Mouse (Mus musculus) midbrain, embryonic 12.5 days (tissue): ENCODE measurements around the gene Zfp324. TPM values are rescaled to one million over a fixed set of nuclear protein-coding genes. Genes with fewer than 3 reads are reported as not detected.
"Not testable (repeated sequence)": the region's sequence is repeated elsewhere in the genome, so short reads cannot be mapped to it uniquely, and the experiment has no call there.

Source experiments
- ATAC-seq: fragments of 200-750 bp; cut with Nextera tagmentation; 2 replicates; pipeline ENCODE4 v1.8.0; 2017; ENCODE audit warnings: low read depth, moderate TSS enrichment, moderate library complexity; ENCODE audit not compliant: low FRiP score
- H3K27ac ChIP-seq: fragments of 300-500 bp; sonication (generic); replicated peaks from 2 replicates; pipeline ENCODE4 v1.5.1; 2016; ENCODE audit warnings: mild to moderate bottlenecking
- H3K27me3 ChIP-seq: fragments of 300-500 bp; sonication (generic); 2 replicates; pipeline ENCODE4 v1.6.1; 2016; ENCODE audit warnings: mild to moderate bottlenecking
- H3K36me3 ChIP-seq: fragments of 300-500 bp; sonication (generic); 2 replicates; pipeline ENCODE4 v1.6.1; 2016
- H3K4me1 ChIP-seq: fragments of 300-500 bp; sonication (generic); 2 replicates; pipeline ENCODE4 v1.6.1; 2016
- H3K4me2 ChIP-seq: fragments of 300-500 bp; sonication (generic); replicated peaks from 2 replicates; pipeline ENCODE4 v1.6.1; 2016; ENCODE audit warnings: mild to moderate bottlenecking, moderate library complexity
- H3K4me3 ChIP-seq: fragments of 300-500 bp; sonication (generic); 2 replicates; pipeline ENCODE4 v1.5.1; 2016; ENCODE audit warnings: mild to moderate bottlenecking
- H3K9ac ChIP-seq: fragments of 300-500 bp; sonication (generic); replicated peaks from 2 replicates; pipeline ENCODE4 v1.6.1; 2016; ENCODE audit warnings: mild to moderate bottlenecking, moderate library complexity
- H3K9me3 ChIP-seq: fragments of 300-500 bp; sonication (generic); 2 replicates; pipeline ENCODE4 v1.6.1; 2016; ENCODE audit warnings: mild to moderate bottlenecking
- whole genome bisulfite sequencing: fragments of 180-500 bp; shearing (Covaris S2); methylation state at CpG from one replicate; pipeline ENCODE4 v1.1.7; 2016; 5-methylcytosine and 5-hydroxymethylcytosine counted together
- polyA plus RNA-seq: library from polyadenylated mRNA; unstranded; fragments of >200 nt; fragmentation: Nextera tagmentation; extraction: Ambion mirVana; gene quantifications from 2 replicates; pipeline ENCODE4 v1.2.1, GENCODE M21; 2016

Gene Zfp324
- 14.2 and 15.5 TPM in 2 replicates for polyA plus RNA-seq

DNA sequence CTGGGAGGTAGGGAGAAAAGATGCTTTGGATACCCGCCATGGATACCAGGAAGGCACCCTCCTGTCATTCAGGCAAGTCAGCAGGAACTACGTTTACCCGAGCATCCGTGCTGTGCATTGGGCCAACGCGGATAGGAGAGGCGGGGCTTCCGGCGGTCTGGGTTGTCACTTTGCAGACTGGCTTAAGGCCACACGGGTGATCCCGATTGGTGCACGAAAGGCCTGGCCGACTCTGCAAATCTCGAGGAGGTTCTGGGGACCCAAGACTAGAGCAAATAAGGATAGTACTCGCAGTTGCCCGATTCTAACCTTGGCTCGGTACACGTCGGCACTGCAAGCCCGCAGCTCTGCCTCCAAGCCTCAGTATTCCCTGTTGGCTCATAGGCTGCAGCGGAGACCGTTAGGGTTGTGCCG, at the start of gene Zfp324:
Gene Zfp324, plus strand, starts transcription at position 161 of the 414 bp plus-strand sequence.
- Histone ChIP-seq H3K4me3 (peak within 1 kb of the TSS; percentile 74), H3K36me3 (peaks cover 22% of the 10 kb centered on the region), H3K9me3 (no peaks in the 10 kb centered on the region), H3K27ac (peak within 1 kb of the TSS; percentile 89), H3K27me3 (no peaks in the 10 kb centered on the region), H3K4me2 (peak within 1 kb of the TSS; percentile 85), H3K4me1 (peaks cover 24% of the 10 kb centered on the region), H3K9ac (peak within 1 kb of the TSS; percentile 83)
- peak; percentile 92 for ATAC-seq
- WGBS, result 0% methylated on average over 23 of the region's 23 CpGs

- H3K4me3 ChIP-seq, ATAC-seq, H3K9ac ChIP-seq, H3K27ac ChIP-seq, H3K4me2 ChIP-seq, H3K9me3 ChIP-seq, H3K27me3 ChIP-seq: not testable (repeated sequence)
- Histone ChIP-seq H3K36me3 (peaks cover 24% of the 10 kb centered on the region), H3K4me1 (peaks cover 18% of the 10 kb centered on the region)
- WGBS, result 92% methylated on average over 7 of the region's 8 CpGs
These were observed 45.1 kb upstream of the Zfp324 start for GRCm38 (mm10) chr7:12920495-12920894.

- Histone ChIP-seq H3K27me3 (peaks cover 14% of the 10 kb centered on the region), H3K27ac (peak overlapping the region; percentile 91), H3K9me3 (no peaks in the 10 kb centered on the region), H3K4me1 (peaks cover 18% of the 10 kb centered on the region), H3K36me3 (peaks cover 32% of the 10 kb centered on the region), H3K4me3 (peak overlapping the region; percentile 74), H3K4me2 (peak overlapping the region; percentile 88), H3K9ac (peak overlapping the region; percentile 76)
- ATAC-seq, result no peak; the same call in 1 of the 2 replicates
- 0% methylated on average over 3 of the region's 3 CpGs for WGBS
These were observed 44.3 kb upstream of the Zfp324 start for GRCm38 (mm10) chr7:12921318-12921704.

GRCm38 (mm10) chr7:12921705-12922465, 43.8 kb upstream of the Zfp324 start, which contains the start of gene Rps5:
Gene Rps5, plus strand, starts transcription at chr7:12922290.
- peak; percentile 98 for ATAC-seq
- H3K36me3 ChIP-seq, result peaks cover 38% of the 10 kb centered on the region
- H3K27me3 ChIP-seq, result peaks cover 20% of the 10 kb centered on the region
- peaks cover 18% of the 10 kb centered on the region for H3K4me1 ChIP-seq
- H3K9me3 ChIP-seq, result no peaks in the 10 kb centered on the region
- H3K4me2 ChIP-seq, result peak within 1 kb of the TSS; percentile 96
- peak within 1 kb of the TSS; percentile 74 for H3K4me3 ChIP-seq
- peak within 1 kb of the TSS; percentile 91 for H3K27ac ChIP-seq
- WGBS, result under 1% methylated on average over 55 of the region's 55 CpGs
- H3K9ac ChIP-seq, result peak within 1 kb of the TSS; percentile 80

GRCm38 (mm10) chr7:12922729-12923128, 42.9 kb upstream of the Zfp324 start:
- ATAC-seq, result no peak
- Histone ChIP-seq H3K4me2 (peak overlapping the region; percentile 96), H3K4me1 (peaks cover 21% of the 10 kb centered on the region), H3K36me3 (peaks cover 42% of the 10 kb centered on the region), H3K9me3 (no peaks in the 10 kb centered on the region), H3K4me3 (peak overlapping the region; percentile 74), H3K27ac (no peak overlapping the region), H3K9ac (peak overlapping the region; percentile 80), H3K27me3 (peaks cover 28% of the 10 kb centered on the region)
- WGBS, result 8% methylated on average over 8 of the region's 8 CpGs

GRCm38 (mm10) chr7:12926316-12926715, 39.3 kb upstream of the Zfp324 start:
- Histone ChIP-seq H3K4me2 (no peak overlapping the region), H3K9me3 (no peaks in the 10 kb centered on the region), H3K27me3 (peaks cover 43% of the 10 kb centered on the region), H3K36me3 (peaks cover 42% of the 10 kb centered on the region), H3K9ac (no peak overlapping the region), H3K4me3 (no peak overlapping the region), H3K4me1 (peaks cover 24% of the 10 kb centered on the region), H3K27ac (no peak overlapping the region)
- ATAC-seq, result no peak
- WGBS, result 88% methylated on average over 7 of the region's 7 CpGs

- Histone ChIP-seq H3K4me2 (peak within 1 kb of the TSS; percentile 39), H3K9me3 (no peaks in the 10 kb centered on the region), H3K27me3 (peaks cover 43% of the 10 kb centered on the region), H3K4me1 (peaks cover 24% of the 10 kb centered on the region), H3K36me3 (peaks cover 42% of the 10 kb centered on the region), H3K9ac (peak within 1 kb of the TSS; percentile 46; the same call in 1 of the 2 replicates), H3K4me3 (peak within 1 kb of the TSS; percentile 25), H3K27ac (no peak within 1 kb of the TSS)
- no peak for ATAC-seq
- 28% methylated on average over 8 of the region's 8 CpGs for WGBS
These were observed 38.4 kb upstream of the Zfp324 start, which contains the start of gene Rnf225 for GRCm38 (mm10) chr7:12927191-12927680. Gene Rnf225, plus strand, starts transcription at chr7:12927416.

GRCm38 (mm10) chr7:12927693-12928589, 37.7 kb upstream of the Zfp324 start:
- peaks cover 43% of the 10 kb centered on the region for H3K27me3 ChIP-seq
- 5% methylated on average over 65 of the region's 65 CpGs for WGBS
- H3K4me3 ChIP-seq, result peak overlapping the region; percentile 25
- peak overlapping the region; percentile 39 for H3K4me2 ChIP-seq
- ATAC-seq, result peak; percentile 60
- peak overlapping the region; percentile 46; the same call in 1 of the 2 replicates for H3K9ac ChIP-seq
- H3K27ac ChIP-seq, result no peak overlapping the region
- no peaks in the 10 kb centered on the region for H3K9me3 ChIP-seq
- H3K4me1 ChIP-seq, result peaks cover 20% of the 10 kb centered on the region
- peaks cover 42% of the 10 kb centered on the region for H3K36me3 ChIP-seq

DNA sequence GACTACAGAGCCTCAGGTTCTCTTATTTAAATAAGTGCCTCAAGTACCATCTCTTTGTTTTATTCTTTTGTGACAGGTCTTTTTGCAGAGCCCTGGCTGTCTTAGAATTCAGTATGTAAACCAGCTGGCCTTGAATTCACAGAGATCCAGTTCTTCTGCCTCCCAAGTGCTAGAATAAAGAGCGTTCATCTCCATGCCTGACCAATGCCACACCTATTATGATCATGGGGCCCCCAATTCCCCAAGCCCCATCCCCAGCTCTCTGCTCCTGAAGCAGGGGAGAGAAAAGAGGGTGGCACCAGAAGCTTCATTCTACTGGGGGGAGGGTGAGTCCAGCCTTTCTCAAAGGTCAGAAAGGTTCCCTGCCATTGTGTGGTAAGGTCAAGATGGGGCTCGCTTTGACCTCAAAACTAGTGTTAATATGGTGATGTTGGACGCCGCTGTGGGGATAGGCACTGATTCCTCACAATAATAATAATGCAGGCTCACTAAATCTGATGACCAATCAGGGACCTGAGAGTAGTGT, 32.0 kb upstream of the Zfp324 start:
- Histone ChIP-seq H3K4me3 (no peak overlapping the region), H3K4me1 (no peaks in the 10 kb centered on the region), H3K27ac (no peak overlapping the region), H3K9ac (no peak overlapping the region), H3K27me3 (peaks cover 6% of the 10 kb centered on the region; the same call in 1 of the 2 replicates), H3K4me2 (no peak overlapping the region), H3K9me3 (no peaks in the 10 kb centered on the region), H3K36me3 (no peaks in the 10 kb centered on the region; the same call in 1 of the 2 replicates)
- 61% methylated on average over 4 of the region's 4 CpGs for WGBS
- no peak for ATAC-seq

DNA sequence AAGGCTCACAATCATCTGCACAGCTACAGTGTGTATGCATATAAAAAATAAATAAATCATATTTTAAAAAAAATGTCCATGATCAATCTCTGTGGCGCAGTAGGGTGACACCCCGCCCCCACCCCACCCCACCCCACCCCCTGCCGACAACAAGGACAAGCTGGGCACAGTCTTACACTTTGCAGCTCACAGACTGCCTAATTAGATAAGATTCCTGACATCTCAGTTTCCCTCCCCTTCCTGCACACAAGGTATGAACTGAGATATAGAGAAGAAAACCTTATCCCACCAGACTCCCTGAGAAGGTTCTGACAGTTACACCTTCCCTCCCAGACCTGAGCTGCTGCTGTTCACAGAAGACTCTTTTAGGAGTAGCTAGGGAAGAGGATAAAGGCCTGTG, 30.8 kb upstream of the Zfp324 start:
- WGBS, result 87% methylated on average over 3 of the region's 3 CpGs
- H3K36me3 ChIP-seq, result no peaks in the 10 kb centered on the region
- ATAC-seq, result no peak

DNA sequence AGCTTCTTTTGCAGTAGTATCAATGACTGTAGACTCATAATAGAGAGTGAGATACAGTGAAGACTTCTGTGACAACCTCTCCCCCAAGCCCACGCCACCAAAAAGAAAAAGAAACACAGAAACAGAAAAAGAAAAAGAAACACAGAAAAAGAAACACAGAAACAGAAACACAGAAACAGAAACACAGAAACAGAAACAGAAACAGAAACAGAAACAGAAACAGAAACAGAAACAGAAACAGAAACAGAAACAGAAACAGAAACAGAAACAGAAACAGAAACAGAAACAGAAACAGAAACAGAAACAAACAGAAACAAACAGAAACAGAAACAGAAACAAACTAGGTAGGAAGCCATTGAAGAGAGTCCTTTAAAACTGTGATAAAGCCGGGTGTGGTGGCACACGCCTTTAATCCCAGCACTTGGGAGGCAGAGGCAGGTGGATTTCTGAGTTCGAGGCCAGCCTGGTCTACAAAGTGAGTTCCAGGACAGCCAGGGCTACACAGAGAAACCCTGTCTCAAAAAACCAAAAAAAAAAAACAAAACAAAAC, 28.3 kb upstream of the Zfp324 start:
- not testable (repeated sequence) for H3K4me1 ChIP-seq, H3K36me3 ChIP-seq, H3K4me3 ChIP-seq, H3K4me2 ChIP-seq, H3K27me3 ChIP-seq, ATAC-seq, H3K27ac ChIP-seq, H3K9ac ChIP-seq, H3K9me3 ChIP-seq
- 90% methylated on average over 4 of the region's 4 CpGs for WGBS

More for the DNA sequence above, 30.8 kb upstream of the Zfp324 start:
- Histone ChIP-seq H3K27ac (no peak overlapping the region), H3K4me1 (no peaks in the 10 kb centered on the region), H3K9ac (no peak overlapping the region), H3K27me3 (no peaks in the 10 kb centered on the region), H3K4me2 (no peak overlapping the region), H3K4me3 (no peak overlapping the region), H3K9me3 (no peaks in the 10 kb centered on the region)
